Mouse (Mus musculus) forebrain, embryonic 12.5 days (tissue): ENCODE measurements at regions not wholly inside any gene's neighbourhood (a gene's known extent, or its start where the extent isn't known, plus 50 kb on each side); places are given as distances from the start of the nearest gene placed in this dataset.

Experiments
- ATAC-seq: fragments of 200-750 bp; cut with Nextera tagmentation; 2 replicates; pipeline ENCODE4 v1.8.0; 2017; ENCODE audit warnings: moderate TSS enrichment; ENCODE audit not compliant: low FRiP score
- H3K27ac ChIP-seq: fragments of 300-500 bp; sonication (generic); 2 replicates; pipeline ENCODE4 v1.5.1; 2016; ENCODE audit warnings: mild to moderate bottlenecking
- H3K27me3 ChIP-seq: fragments of 300-500 bp; sonication (generic); 2 replicates; pipeline ENCODE4 v1.6.1; 2016; ENCODE audit warnings: mild to moderate bottlenecking
- H3K36me3 ChIP-seq: fragments of 300-500 bp; sonication (generic); replicated peaks from 2 replicates; pipeline ENCODE4 v1.6.1; 2016; ENCODE audit warnings: mild to moderate bottlenecking
- H3K4me1 ChIP-seq: fragments of 300-500 bp; sonication (generic); 2 replicates; pipeline ENCODE4 v1.6.1; 2016
- H3K4me2 ChIP-seq: fragments of 300-500 bp; sonication (generic); 2 replicates; pipeline ENCODE4 v1.6.1; 2016; ENCODE audit warnings: mild to moderate bottlenecking, moderate library complexity
- H3K4me3 ChIP-seq: fragments of 300-500 bp; sonication (generic); replicated peaks from 2 replicates; pipeline ENCODE4 v1.5.1; 2016; ENCODE audit warnings: mild to moderate bottlenecking
- H3K9ac ChIP-seq: fragments of 300-500 bp; sonication (generic); 2 replicates; pipeline ENCODE4 v1.6.1; 2016; ENCODE audit warnings: mild to moderate bottlenecking
- H3K9me3 ChIP-seq: fragments of 300-500 bp; sonication (generic); 2 replicates; pipeline ENCODE4 v1.6.1; 2016
- WGBS: fragments of 180-500 bp; shearing (Covaris S2); methylation state at CpG from one replicate; pipeline ENCODE4 v1.1.7; 2016; 5-methylcytosine and 5-hydroxymethylcytosine counted together

DNA sequence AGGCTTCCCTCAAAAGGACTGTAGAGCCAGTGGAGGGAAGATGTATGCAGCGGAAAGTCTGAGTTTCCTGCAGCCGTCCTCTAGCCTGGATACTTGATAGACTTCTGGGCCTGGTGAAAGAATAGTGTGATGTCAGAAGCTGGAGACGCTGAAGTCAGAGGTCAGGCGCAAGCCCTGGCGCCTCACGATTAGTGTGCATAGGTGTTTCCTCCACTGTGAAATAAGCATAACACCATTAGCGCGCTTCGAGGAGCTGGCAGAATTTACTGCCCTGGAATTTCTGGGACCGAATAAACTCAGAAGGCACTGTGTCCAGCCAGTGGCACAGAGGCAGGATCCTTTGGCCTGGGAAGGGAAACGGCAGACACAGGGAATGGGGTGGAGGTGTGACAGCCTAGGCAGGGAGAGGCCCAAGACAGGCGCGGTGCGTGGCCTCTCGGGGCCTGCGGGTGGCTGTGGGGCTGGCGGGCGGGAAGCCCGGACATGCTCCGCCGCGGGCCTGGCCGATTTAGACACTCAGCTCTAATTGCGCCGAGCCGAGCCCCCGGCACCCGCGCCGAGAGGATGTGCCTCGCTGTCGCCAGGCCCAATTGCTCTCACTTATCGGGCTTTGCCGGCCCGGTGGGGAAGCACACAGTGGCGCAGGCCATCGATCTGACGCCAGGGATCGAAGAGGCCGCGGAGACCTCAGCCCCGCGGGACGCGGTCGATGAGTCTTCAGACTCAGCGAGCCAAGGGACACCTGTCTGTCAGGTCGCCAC lies 152.7 kb upstream of the N4bp1 start:
- Histone ChIP-seq H3K4me1 (peaks cover 14% of the 10 kb centered on the region), H3K4me3 (peak overlapping the region; percentile 43), H3K9me3 (no peaks in the 10 kb centered on the region), H3K27me3 (peaks cover 20% of the 10 kb centered on the region), H3K9ac (peak overlapping the region; percentile 61), H3K4me2 (peak overlapping the region; percentile 89), H3K27ac (no peak overlapping the region), H3K36me3 (no peaks in the 10 kb centered on the region)
- ATAC-seq, result peak; percentile 77
- WGBS, result 4% methylated on average over 48 of the region's 48 CpGs

DNA sequence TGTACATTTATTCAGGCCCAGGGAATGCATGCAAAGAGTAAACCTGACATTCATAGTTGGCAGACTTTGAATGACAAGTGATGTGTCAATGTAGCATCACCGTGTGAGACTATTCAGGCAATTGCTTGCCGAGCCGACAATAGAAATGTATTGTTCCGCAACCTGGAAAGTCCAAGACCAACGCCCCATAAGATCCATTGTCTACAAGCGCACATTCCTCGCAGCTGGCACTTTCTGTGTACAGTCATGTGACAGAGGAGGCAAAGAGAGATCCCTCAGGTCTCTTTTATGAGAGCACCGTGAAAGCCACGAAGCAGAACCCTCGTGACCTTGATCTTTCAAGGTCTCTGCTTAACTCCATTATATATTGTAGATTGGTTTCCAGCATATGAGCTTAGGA lies 150.9 kb upstream of the N4bp1 start:
- WGBS, result 85% methylated on average over 10 of the region's 10 CpGs
- Histone ChIP-seq H3K9ac (no peak overlapping the region), H3K36me3 (no peaks in the 10 kb centered on the region), H3K27ac (no peak overlapping the region), H3K27me3 (peaks cover 20% of the 10 kb centered on the region), H3K4me1 (peaks cover 14% of the 10 kb centered on the region), H3K4me3 (no peak overlapping the region), H3K9me3 (no peaks in the 10 kb centered on the region), H3K4me2 (no peak overlapping the region)
- no peak for ATAC-seq

DNA sequence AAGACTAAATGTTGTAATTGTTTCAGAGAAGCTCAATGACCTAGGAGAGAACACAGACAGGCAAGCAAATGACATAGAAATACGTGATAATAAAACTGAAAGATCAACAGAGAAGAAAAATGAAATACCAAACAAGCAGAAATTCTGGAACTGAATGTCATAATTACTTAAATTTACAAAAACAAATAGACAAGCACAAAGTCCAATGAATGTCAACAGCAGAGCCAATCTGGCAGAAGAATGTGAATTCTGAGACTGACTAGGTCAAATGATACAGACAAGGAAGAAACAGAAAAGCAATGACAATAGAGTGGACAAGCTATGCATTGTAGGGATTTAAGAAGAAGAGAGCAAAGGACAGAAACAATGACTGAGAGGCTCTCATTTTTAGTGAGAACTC lies 143.1 kb upstream of the N4bp1 start:
- no peaks in the 10 kb centered on the region for H3K4me1 ChIP-seq
- H3K9ac ChIP-seq, result no peak overlapping the region
- WGBS, result 80% methylated on average over 1 of the region's 1 CpGs
- no peak for ATAC-seq
- H3K27me3 ChIP-seq, result no peaks in the 10 kb centered on the region
- no peak overlapping the region for H3K4me2 ChIP-seq
- H3K4me3 ChIP-seq, result no peak overlapping the region
- H3K9me3 ChIP-seq, result no peaks in the 10 kb centered on the region
- H3K27ac ChIP-seq, result no peak overlapping the region
- no peaks in the 10 kb centered on the region for H3K36me3 ChIP-seq

DNA sequence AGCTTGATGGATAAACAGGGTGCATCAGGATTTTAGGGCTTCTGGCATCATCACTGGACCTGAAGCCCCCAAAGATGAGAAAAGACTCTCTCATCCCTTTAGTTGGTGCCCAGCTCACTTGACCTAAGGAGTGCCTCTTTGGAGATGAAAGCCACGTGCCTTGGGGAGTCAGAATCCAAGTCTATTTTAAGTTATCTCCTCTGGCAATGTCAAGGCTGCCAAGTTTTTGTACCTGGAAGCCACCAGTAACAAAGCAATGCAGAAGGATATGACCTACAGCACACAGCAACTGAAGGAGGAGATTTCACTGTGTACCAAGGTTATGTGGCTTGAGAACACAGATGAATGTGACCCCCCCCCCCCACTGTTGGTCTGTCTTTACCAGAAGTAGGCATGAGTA lies 140.9 kb upstream of the N4bp1 start:
- H3K4me2 ChIP-seq, result no peak overlapping the region
- H3K4me3 ChIP-seq, result no peak overlapping the region
- 56% methylated on average over 1 of the region's 1 CpGs for WGBS
- ATAC-seq, result no peak
- no peaks in the 10 kb centered on the region for H3K9me3 ChIP-seq
- H3K4me1 ChIP-seq, result no peaks in the 10 kb centered on the region
- H3K9ac ChIP-seq, result no peak overlapping the region
- H3K27me3 ChIP-seq, result no peaks in the 10 kb centered on the region
- no peaks in the 10 kb centered on the region for H3K36me3 ChIP-seq
- no peak overlapping the region for H3K27ac ChIP-seq

DNA sequence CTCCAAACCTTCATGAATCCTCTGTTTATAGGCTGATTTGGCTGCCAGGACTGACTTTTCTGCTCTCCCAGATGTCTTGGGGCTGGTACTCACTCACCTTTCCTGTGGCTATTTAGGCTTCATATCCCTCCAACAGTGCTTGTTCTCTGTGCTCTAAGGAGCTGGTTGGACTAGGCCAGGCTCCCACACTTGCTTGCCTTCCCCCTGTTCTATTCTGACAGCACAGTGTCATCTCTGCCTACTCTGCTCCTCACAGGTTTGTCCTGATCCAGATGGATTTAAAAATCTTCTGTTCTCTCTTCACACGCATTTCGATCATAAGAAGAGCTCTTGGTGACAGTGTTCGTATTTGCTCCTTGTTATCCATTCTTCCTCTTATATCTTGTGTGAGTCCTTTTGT lies 134.7 kb upstream of the N4bp1 start:
- 91% methylated on average over 3 of the region's 3 CpGs for WGBS
- Histone ChIP-seq H3K9ac (no peak overlapping the region), H3K4me1 (no peaks in the 10 kb centered on the region), H3K27me3 (no peaks in the 10 kb centered on the region), H3K36me3 (no peaks in the 10 kb centered on the region), H3K4me3 (no peak overlapping the region), H3K9me3 (no peaks in the 10 kb centered on the region), H3K27ac (no peak overlapping the region), H3K4me2 (no peak overlapping the region)
- no peak for ATAC-seq

DNA sequence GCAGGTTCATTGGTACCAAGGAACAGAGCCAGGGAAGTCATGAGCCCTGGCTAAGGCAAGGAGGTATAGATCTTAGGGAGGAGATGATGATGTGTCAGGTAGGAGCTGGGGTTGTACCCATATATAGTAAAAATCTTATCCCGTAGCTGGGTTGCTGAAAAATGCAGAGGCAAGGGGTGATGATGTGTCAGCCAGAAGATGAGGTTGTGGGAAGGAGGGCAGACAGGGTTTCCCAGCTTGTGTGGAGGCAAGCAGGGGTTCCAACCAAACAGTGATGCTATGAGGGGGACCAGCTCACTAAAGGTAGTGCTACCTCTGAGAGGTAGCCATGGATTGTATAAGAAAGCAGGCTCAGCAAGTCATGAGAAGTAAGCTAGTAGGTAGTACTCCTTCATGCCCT lies 90.5 kb upstream of the N4bp1 start:
- ATAC-seq, result no peak
- H3K4me2 ChIP-seq, result no peak overlapping the region
- no peaks in the 10 kb centered on the region for H3K36me3 ChIP-seq
- no peak overlapping the region for H3K4me3 ChIP-seq
- H3K27ac ChIP-seq, result no peak overlapping the region
- no peaks in the 10 kb centered on the region for H3K27me3 ChIP-seq
- H3K9ac ChIP-seq, result no peak overlapping the region
- H3K4me1 ChIP-seq, result no peaks in the 10 kb centered on the region
- no peaks in the 10 kb centered on the region for H3K9me3 ChIP-seq
- WGBS, result 90% methylated on average over 1 of the region's 1 CpGs

DNA sequence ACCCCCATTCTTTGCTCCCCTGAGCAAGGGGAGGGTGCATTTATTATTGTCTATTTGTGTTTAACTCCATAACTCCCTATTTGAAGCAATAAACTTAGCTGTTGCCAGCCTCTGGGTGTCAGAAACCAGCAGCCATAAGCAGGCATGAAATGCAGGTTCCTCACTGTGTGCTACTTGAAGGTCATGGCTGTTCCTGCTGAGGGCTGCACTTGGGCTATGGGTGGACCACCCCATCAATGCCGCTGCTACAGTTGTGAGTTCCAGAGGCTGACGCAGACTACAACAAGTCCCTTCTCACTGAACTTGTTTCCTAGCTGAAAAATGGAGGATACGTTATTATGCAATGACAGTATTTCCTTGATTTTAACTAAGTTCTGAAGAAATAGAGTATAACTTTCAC lies 86.7 kb upstream of the N4bp1 start:
- no peak for ATAC-seq
- 96% methylated on average over 3 of the region's 3 CpGs for WGBS
- H3K4me1 ChIP-seq, result peaks cover 3% of the 10 kb centered on the region

DNA sequence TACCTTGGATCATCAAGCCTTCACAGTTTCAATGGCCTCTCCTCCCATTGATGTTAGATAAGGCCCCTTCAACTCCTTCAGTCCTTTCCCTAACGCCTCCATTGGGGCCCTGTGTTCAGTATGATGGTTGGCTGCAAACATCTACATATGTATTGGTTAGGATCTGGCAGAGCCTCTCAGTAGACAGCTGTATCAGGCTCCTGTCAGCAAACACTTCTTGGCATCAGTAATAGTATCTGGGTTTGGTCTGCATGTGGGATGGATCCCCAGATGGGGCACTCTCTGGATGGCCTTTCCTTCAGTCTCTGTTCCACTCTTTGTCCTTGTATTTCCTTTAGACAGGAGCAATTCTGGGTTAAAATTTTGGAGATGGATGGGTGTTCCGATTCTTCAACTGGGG lies 84.0 kb upstream of the N4bp1 start:
- WGBS, result 90% methylated on average over 2 of the region's 2 CpGs
- Histone ChIP-seq H3K27ac (no peak overlapping the region), H3K27me3 (peaks cover 3% of the 10 kb centered on the region; the same call in 1 of the 2 replicates), H3K9ac (no peak overlapping the region), H3K4me2 (no peak overlapping the region), H3K4me3 (no peak overlapping the region), H3K36me3 (no peaks in the 10 kb centered on the region), H3K4me1 (peaks cover 3% of the 10 kb centered on the region), H3K9me3 (no peaks in the 10 kb centered on the region)
- ATAC-seq, result no peak

More for the DNA sequence above, 86.7 kb upstream of the N4bp1 start:
- H3K4me2 ChIP-seq, result no peak overlapping the region
- no peaks in the 10 kb centered on the region for H3K9me3 ChIP-seq
- no peak overlapping the region for H3K27ac ChIP-seq
- no peaks in the 10 kb centered on the region for H3K36me3 ChIP-seq
- no peak overlapping the region for H3K9ac ChIP-seq
- no peak overlapping the region for H3K4me3 ChIP-seq
- no peaks in the 10 kb centered on the region for H3K27me3 ChIP-seq

DNA sequence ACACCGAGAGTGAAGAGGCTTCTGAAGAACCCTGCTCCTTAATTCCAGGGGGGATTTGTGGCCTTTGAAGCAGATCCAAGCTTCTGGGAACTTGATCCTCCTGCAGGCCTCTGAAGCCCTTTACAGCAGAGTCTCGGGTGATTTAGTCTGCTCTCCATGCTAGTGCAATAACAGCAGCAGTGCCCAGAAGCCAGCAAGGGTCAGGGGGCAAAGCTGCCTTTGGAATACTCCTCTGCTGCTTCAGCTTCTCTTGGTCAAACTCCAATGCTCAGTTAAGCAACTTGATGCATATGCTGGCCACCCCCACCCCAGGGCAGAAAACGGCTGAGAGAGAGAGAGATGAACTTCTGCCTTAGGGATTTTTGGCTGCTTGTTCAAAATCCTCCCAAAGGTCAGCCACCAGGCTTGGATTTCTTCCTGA lies 82.8 kb upstream of the N4bp1 start:
- Histone ChIP-seq H3K9ac (no peak overlapping the region), H3K4me1 (peaks cover 7% of the 10 kb centered on the region), H3K27me3 (peaks cover 3% of the 10 kb centered on the region; the same call in 1 of the 2 replicates), H3K4me2 (no peak overlapping the region), H3K9me3 (no peaks in the 10 kb centered on the region), H3K36me3 (no peaks in the 10 kb centered on the region), H3K27ac (no peak overlapping the region), H3K4me3 (no peak overlapping the region)
- no peak for ATAC-seq
- WGBS, result 11% methylated on average over 3 of the region's 3 CpGs

DNA sequence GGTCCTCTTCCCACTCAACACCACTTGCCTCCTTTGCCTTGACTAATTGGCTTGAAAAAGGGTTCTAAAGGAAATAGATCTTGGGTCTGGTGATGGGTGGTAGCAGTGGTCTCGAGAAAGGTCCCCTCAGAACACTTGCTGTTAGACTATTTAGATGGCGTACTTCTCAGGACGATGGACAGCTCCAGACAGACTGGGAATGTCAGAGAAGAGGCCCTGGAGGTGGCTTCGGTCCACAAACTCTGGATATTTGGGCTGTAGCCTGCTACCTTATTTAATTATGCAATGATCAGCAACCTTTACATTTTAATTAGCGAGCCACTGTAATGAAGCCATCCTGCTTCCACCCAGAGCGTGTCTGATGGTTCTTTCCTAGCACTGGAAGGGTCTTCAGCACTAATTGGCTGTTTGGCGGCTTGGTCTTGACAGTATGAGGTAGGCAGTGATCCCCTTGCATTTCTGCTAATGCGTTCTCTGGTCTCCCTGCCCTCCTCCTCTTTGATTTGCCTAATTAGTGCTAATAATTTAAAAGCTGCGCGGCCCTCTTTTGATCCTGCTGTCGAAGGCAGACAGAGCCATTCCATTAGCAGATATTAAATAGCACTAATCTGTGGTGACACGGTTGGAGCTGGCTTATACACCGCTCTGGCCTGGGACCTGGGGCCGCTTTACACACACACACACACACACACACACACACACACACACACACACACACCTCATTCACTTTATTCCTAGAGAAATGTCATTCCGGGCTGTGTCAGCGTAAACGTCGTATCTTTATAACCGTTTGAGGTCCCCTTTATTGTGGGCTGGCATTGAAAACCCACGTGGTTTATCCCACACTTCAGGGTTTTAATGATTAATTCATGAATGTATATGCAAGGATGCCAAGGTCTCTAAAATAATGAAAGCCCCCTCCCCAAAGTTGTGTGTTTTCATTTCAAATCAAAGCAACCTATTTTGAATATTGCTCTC lies 76.4 kb upstream of the N4bp1 start:
- Histone ChIP-seq H3K27me3 (peaks cover 9% of the 10 kb centered on the region; the same call in 1 of the 2 replicates), H3K36me3 (no peaks in the 10 kb centered on the region), H3K4me1 (peaks cover 28% of the 10 kb centered on the region), H3K9ac (no peak overlapping the region), H3K9me3 (0 out of 2 replicates have a peak, but pooled peaks cover 5% of the 10 kb centered on the region), H3K4me2 (peak overlapping the region; percentile 32), H3K4me3 (no peak overlapping the region), H3K27ac (peak overlapping the region; percentile 36; the same call in 1 of the 2 replicates)
- peak; percentile 93 for ATAC-seq
- WGBS, result 30% methylated on average over 20 of the region's 20 CpGs
